Mouse (Mus musculus) embryonic facial prominence, embryonic 11.5 days (tissue): ENCODE measurements around the gene Rnf40. TPM values are rescaled to one million over a fixed set of nuclear protein-coding genes. Genes with fewer than 3 reads are reported as not detected.
"Not testable (repeated sequence)": the region's sequence is repeated elsewhere in the genome, so short reads cannot be mapped to it uniquely, and the experiment has no call there.

Experiments used
- ATAC-seq: fragments of 200-750 bp; cut with Nextera tagmentation; replicated peaks from 2 replicates; pipeline ENCODE4 v1.8.0; 2017; ENCODE audit warnings: low read depth; ENCODE audit not compliant: insufficient number of reproducible peaks, low FRiP score, low TSS enrichment
- DNase-seq: peaks from one replicate; pipeline ENCODE4 v3.0.0-alpha.2; 2015; ENCODE audit warnings: low spot score
- H3K27ac ChIP-seq: fragments of 300-500 bp; sonication (generic); replicated peaks from 2 replicates; pipeline ENCODE4 v1.5.1; 2014; ENCODE audit warnings: mild to moderate bottlenecking, low read depth, low read length, control low read depth
- H3K27me3 ChIP-seq: fragments of 300-500 bp; sonication (generic); 2 replicates; pipeline ENCODE4 v1.6.1; 2014; ENCODE audit warnings: mild to moderate bottlenecking, low read length, moderate library complexity, mixed read lengths; ENCODE audit not compliant: control insufficient read depth, insufficient read depth
- H3K36me3 ChIP-seq: fragments of 300-500 bp; sonication (generic); replicated peaks from 2 replicates; pipeline ENCODE4 v1.6.1; 2014; ENCODE audit warnings: low read depth, mild to moderate bottlenecking, low read length, moderate library complexity, mixed read lengths; ENCODE audit not compliant: control insufficient read depth, insufficient read depth
- H3K4me1 ChIP-seq: fragments of 300-500 bp; sonication (generic); 2 replicates; pipeline ENCODE4 v1.6.1; 2014; ENCODE audit warnings: low read length, mixed read lengths; ENCODE audit not compliant: control insufficient read depth, insufficient read depth
- H3K4me2 ChIP-seq: fragments of 300-500 bp; sonication (generic); 2 replicates; pipeline ENCODE4 v1.6.1; 2014; ENCODE audit warnings: low read depth, mild to moderate bottlenecking, control low read depth, low read length, moderate library complexity
- H3K4me3 ChIP-seq: fragments of 300-500 bp; sonication (generic); 2 replicates; pipeline ENCODE4 v1.5.1; 2014; ENCODE audit warnings: low read depth, low read length, control low read depth
- H3K9ac ChIP-seq: fragments of 300-500 bp; sonication (generic); replicated peaks from 2 replicates; pipeline ENCODE4 v1.6.1; 2014; ENCODE audit warnings: mild to moderate bottlenecking, control low read depth, low read length
- H3K9me3 ChIP-seq: fragments of 300-500 bp; sonication (generic); replicated peaks from 2 replicates; pipeline ENCODE4 v1.6.1; 2016; ENCODE audit warnings: mild to moderate bottlenecking, low read length, inconsistent platforms, mixed read lengths; ENCODE audit not compliant: control insufficient read depth
- WGBS: fragments of 180-500 bp; shearing (Covaris S2); extraction: QIAGEN DNeasy Blood & Tissue Kit; methylation state at CpG from one replicate; pipeline ENCODE4 v1.1.7; 2014; 5-methylcytosine and 5-hydroxymethylcytosine counted together
- polyA plus RNA-seq: library from polyadenylated mRNA; unstranded; fragments of >200 nt; fragmentation: Nextera tagmentation; extraction: Ambion mirVana; gene quantifications from 2 replicates; pipeline ENCODE4 v1.2.1, GENCODE M21; 2014

Gene Rnf40
- polyA plus RNA-seq, 1 experiment from 2014 or later: 31.8 TPM

GRCm38 (mm10) chr7:127641260-127641659 lies 52.7 kb downstream of the Rnf40 start:
- H3K4me2 ChIP-seq: no peak overlapping the region
- no peaks in the 10 kb centered on the region for H3K36me3 ChIP-seq
- no peak overlapping the region for H3K4me3 ChIP-seq
- no peak overlapping the region for H3K9ac ChIP-seq
- no peaks in the 10 kb centered on the region for H3K4me1 ChIP-seq
- H3K27ac ChIP-seq: no peak overlapping the region
- DNase-seq: no peak
- no peaks in the 10 kb centered on the region for H3K9me3 ChIP-seq
- no peak for ATAC-seq
- no peaks in the 10 kb centered on the region for H3K27me3 ChIP-seq
- 57% methylated on average over 4 of the region's 4 CpGs for WGBS

DNA sequence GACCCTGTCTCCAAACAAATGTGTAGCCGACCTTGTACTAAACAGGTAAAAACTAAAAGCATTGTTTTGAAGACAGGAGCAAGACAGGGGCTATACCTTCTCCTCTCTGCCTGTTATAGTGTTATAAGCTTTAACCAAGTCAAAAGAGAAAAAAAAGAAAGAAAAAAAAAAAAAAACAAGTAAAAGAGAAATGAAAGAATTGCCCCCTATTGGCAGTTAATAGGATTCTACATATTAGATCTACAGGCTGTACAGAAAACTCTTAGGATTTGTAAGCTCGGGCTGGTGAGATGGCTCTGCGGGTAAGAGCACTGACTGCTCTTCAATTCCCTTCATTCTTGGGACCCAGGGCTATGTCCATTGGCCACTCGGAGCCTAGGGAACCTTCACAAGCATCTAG lies 53.7 kb downstream of the Rnf40 start:
- DNase-seq: no peak
- Histone ChIP-seq H3K4me1 (no peaks in the 10 kb centered on the region), H3K36me3 (no peaks in the 10 kb centered on the region), H3K27me3 (no peaks in the 10 kb centered on the region), H3K4me2 (no peak overlapping the region), H3K27ac (no peak overlapping the region), H3K4me3 (no peak overlapping the region), H3K9ac (no peak overlapping the region), H3K9me3 (no peaks in the 10 kb centered on the region)
- 81% methylated on average over 4 of the region's 4 CpGs for WGBS
- no peak for ATAC-seq

DNA sequence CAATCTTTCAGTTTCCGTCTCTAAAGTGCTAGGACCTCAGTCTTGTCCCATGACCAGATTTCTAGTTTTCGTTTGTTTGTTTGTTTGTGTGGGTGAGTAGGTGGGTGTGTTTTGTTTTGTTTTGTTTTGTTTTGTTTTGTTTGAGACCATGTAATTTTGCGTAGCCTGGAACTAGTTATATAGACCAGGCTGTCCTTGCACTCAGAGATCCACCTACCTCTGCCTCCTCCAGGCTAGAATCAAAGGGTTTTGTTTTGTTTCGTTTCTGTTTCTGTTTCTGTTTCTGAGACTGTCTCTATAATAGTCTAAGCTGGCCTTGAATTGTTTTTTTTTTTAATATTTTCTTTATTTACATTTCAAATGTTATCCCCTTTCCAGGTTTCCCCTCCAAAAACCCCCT lies 57.8 kb downstream of the Rnf40 start:
- Histone ChIP-seq H3K4me3 (no peak overlapping the region), H3K27ac (no peak overlapping the region), H3K36me3 (no peaks in the 10 kb centered on the region), H3K4me2 (no peak overlapping the region), H3K9ac (no peak overlapping the region), H3K4me1 (no peaks in the 10 kb centered on the region), H3K9me3 (no peaks in the 10 kb centered on the region), H3K27me3 (no peaks in the 10 kb centered on the region)
- 87% methylated on average over 4 of the region's 4 CpGs for WGBS
- ATAC-seq: no peak
- DNase-seq: no peak

DNA sequence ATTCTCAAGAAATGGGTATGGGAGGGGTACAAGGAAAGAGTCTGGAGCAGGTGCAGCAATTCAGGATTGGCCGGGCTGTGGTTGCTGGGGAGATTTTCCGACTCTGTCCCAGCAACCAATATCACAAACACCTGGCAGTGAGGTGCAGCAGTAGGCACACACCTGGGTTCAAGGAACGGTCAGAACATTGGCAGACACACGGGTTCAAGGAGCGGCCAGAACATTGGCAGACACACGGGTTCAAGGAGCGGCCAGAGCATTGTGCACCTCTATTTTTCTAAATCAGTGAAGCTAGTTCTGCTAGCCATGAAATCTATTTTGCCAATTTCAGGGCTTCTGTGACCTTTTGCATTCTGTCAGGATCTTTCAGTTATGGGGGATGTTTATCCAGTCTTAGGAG lies 59.0 kb downstream of the Rnf40 start:
- not testable (repeated sequence) for H3K4me1 ChIP-seq, ATAC-seq, H3K36me3 ChIP-seq, H3K27me3 ChIP-seq, H3K4me2 ChIP-seq, H3K9ac ChIP-seq, H3K4me3 ChIP-seq, H3K9me3 ChIP-seq, H3K27ac ChIP-seq, DNase-seq
- 90% methylated on average over 7 of the region's 7 CpGs for WGBS

DNA sequence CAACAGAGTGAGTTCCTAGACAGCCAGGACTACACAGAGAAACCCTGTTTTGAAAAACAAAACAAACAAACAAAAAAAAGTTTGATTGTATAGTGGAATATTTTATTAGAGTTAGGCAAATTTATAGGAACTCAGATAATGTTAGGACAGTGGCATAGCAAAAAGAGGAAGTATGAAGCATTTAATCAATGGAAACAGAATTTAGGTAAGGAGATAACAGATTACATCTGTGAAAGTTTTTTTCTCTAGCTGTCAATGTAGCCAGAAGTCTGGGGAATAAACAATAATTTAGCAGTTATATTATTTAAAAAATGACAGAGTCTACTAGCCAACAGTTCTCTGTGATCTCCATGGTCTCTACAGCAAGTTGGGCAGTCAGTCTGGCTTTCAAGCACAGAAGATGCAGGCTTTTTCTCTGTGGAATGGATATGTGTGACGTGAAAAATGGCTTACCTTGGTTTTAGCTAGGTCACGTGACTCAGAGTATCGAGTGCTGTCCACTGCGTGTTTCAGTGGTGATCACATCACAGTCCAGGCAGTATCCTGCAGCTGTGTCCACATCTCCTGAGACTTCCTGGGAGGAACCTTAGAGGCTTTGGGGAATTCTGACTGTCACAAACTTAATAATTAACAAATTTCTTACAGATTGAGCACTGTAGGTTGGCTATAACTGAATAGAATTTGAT lies 60.1 kb downstream of the Rnf40 start:
- H3K4me1 ChIP-seq: no peaks in the 10 kb centered on the region
- DNase-seq: no peak
- no peaks in the 10 kb centered on the region for H3K36me3 ChIP-seq
- WGBS: 81% methylated on average over 4 of the region's 4 CpGs
- H3K27ac ChIP-seq: no peak overlapping the region
- H3K9ac ChIP-seq: no peak overlapping the region
- no peak for ATAC-seq
- H3K9me3 ChIP-seq: no peaks in the 10 kb centered on the region
- H3K27me3 ChIP-seq: no peaks in the 10 kb centered on the region
- no peak overlapping the region for H3K4me2 ChIP-seq
- no peak overlapping the region for H3K4me3 ChIP-seq

GRCm38 (mm10) chr7:127649206-127649605 lies 60.6 kb downstream of the Rnf40 start:
- no peaks in the 10 kb centered on the region for H3K27me3 ChIP-seq
- H3K9ac ChIP-seq: no peak overlapping the region
- H3K27ac ChIP-seq: no peak overlapping the region
- H3K4me3 ChIP-seq: no peak overlapping the region
- WGBS: 69% methylated on average over 6 of the region's 6 CpGs
- no peaks in the 10 kb centered on the region for H3K36me3 ChIP-seq
- ATAC-seq: no peak
- no peaks in the 10 kb centered on the region for H3K9me3 ChIP-seq
- no peaks in the 10 kb centered on the region for H3K4me1 ChIP-seq
- DNase-seq: no peak
- H3K4me2 ChIP-seq: no peak overlapping the region

- Histone ChIP-seq H3K9ac (no peak overlapping the region), H3K4me3 (no peak overlapping the region), H3K9me3 (no peaks in the 10 kb centered on the region), H3K4me2 (no peak overlapping the region), H3K27ac (no peak overlapping the region), H3K4me1 (no peaks in the 10 kb centered on the region), H3K27me3 (no peaks in the 10 kb centered on the region), H3K36me3 (no peaks in the 10 kb centered on the region)
- DNase-seq: no peak
- WGBS: 78% methylated on average over 2 of the region's 3 CpGs
- ATAC-seq: no peak
These were observed 63.1 kb downstream of the Rnf40 start for GRCm38 (mm10) chr7:127651624-127652023.

DNA sequence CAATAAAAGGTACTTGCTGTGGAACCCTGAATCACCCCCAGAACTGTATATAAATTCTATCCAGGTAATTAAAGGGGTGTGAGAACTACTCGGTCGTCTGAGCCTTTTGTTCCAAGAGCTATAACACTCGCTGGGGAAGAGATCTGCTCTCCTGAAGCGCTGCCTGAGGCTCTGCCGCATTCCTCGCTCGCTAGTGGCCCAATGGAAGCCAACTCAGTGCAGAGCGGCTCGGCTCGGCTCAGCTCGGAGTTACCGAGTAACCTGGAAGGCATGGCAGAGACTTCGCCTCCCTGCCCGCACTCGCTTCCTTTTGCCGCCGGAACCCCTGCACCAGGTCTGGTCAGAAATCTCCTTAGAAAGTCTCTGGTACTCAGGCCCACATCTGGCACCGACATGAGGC lies 63.5 kb downstream of the Rnf40 start:
- DNase-seq (peak; percentile 59), ATAC-seq (no peak)
- 7% methylated on average over 18 of the region's 18 CpGs for WGBS
- Histone ChIP-seq H3K4me1 (no peaks in the 10 kb centered on the region), H3K9me3 (no peaks in the 10 kb centered on the region), H3K36me3 (no peaks in the 10 kb centered on the region), H3K4me2 (peak overlapping the region; percentile 34), H3K9ac (peak overlapping the region; percentile 54), H3K4me3 (no peak overlapping the region), H3K27ac (no peak overlapping the region), H3K27me3 (no peaks in the 10 kb centered on the region)
